Mouse (Mus musculus): Measurements from ENCODE around the gene Vmn1r40. TPM values are rescaled to one million over a fixed set of nuclear protein-coding genes. Genes with fewer than 3 reads are reported as not detected.
A peak's percentile ranks its signal among the peaks of the same experiment; 100 is the strongest.

Vmn1r40 gene
- polyA plus RNA-seq (2017; shearing (Covaris generic)) = not detected

DNA sequence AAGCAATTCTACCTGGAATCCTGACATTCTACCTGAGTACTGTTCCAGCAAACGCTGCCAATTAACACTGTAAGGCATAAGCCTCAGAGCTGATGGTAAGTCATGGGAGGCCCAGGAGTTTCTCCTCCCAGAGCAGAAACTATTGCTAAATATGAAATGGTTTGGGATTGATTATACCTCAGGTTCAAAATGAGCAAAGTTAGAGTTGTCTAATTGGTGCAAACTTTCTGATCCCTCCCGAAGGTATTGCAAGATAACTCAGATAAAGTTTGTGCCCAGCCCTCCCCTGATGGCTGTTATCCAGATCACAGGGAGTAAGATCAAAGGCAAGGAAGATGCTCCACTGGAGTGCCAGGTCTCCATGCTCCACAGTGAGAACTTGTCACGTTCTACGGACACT, at the start of gene Vmn1r40:
TSS of gene Vmn1r40 (plus strand) at position 301 of the 400 bp plus-strand sequence.
- ATAC-seq = no peak

DNA sequence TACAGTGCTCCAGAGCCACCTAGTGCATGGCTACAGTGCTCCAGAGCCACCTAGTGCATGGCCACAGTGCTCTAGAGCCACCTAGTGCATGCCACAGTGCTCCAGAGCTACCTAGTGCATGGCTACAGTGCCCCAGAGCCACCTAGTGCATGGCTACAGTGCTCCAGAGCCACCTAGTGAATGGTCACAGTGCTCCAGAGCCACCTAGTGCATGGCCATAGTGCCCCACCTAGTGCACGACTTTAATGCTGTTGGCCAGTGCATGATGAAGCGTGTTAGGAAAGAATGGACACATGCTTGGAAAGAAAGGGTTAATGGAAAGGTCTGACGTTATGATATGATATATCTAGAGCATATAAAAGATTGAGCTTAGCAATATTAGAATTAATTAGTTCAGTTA, 49.0 kb upstream of the Vmn1r40 start:
- no peak for ATAC-seq

DNA sequence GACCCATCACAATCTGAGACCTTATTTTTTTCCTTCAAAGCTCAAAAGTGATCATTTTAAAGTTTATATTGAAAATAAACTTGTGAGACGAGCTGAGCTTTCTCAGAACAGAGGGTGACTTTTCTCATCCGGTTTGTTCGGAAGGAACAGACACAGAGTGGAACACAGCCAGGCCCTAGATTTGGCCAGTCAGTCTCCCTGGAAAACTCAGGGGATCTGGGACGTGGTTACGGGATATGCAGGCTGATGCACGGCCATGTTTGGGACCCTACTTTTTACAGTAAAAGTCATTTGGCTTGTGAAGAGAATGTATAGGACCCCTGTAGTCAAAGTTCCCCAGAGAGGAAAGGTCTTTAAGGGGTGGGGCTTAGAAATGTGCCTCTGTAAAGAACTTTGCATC, 48.4 kb upstream of the Vmn1r40 start:
- no peak for ATAC-seq

DNA sequence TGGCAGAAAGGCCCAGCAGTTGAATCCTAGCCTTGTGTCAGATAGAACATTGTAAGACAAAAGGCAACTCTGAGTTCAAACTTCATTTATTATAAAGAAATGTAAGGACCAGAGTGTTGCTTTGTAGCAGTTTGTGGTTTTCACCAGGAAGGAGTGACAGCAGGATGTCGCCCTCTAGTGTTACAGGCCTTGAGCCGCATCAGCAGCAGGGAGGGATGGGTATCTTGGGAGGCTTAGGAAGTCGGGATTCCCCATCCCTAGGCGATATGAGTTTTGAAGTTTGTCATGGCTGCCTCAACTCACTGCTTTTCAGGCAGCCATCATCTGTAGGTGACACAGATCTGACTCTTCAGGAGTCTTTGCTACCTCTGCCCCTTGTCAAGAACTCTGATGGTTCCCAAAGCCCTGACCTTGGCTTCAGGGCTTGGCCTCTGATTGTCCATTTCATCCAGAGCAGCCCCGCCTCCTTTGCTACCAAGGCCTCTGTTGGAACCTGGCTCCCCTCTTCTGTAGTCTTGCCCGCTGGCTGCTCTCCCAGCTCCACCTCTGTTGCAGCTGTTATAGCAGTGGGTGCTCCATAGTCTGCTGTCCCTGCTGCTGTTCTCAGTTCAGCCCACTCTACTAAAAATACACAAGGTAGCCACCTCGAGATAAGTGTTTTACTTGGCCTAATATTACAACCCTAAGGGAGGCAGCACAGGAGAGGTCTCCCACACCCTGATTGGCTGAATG, 47.5 kb upstream of the Vmn1r40 start:
- ATAC-seq = no peak

DNA sequence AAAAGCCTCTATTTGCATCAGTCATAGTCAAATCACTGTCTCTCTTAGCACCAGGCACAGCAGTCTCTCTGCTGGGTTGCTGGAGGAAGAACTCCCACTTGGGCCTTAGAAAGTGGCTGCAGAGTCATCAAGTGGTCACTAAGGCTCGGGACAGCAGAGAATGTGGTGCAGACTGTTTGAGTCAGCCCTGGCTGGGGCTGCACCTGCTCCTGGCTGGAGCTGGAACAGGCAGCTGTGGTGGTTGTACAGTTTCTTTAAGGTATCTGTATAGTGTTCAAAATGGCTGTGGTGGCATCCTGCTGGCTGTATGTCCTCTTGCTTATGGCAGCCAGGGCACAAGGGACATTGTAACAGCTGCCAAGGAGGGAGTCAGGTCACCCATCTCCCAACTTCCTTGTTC, 46.9 kb upstream of the Vmn1r40 start:
- ATAC-seq = no peak

DNA sequence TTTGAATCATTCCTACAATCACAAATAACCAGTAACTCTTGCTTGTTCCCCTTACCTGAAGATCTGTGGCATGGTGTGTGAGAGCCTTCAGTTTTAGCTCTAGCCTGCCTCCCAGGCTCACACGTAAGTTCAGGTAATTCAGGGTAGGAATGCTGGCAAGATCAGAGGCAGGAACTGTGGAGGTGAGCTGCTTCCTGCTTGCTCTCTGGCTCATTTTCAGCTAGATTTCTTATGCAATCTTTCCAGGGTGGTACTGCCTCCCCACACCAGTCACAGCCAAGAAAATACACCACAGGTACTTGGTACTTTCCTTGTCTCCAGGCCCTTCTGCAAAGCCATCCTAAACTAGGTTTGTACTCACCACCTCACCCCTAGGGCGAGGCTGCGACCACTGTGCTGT, 44.8 kb upstream of the Vmn1r40 start:
- ATAC-seq = no peak

DNA sequence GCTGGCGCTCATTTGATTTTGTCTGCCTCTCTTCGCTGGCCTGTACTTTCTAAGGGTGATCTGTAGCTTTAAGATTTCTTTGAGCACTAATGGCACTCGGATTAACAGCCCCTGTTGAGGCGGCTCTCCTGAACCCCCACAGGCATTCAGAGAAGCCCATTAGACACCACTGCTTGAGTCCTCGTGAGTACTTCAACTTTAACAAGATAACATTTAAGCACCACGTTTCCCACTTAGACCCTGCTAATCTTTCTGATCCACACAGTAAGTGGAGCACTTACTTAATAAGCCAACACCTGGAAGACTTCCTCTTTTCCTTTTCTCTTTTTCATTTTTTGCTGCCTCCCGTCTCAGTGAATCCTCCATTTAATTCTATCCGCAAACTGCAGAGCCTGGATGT, 42.2 kb upstream of the Vmn1r40 start:
- ATAC-seq = no peak

DNA sequence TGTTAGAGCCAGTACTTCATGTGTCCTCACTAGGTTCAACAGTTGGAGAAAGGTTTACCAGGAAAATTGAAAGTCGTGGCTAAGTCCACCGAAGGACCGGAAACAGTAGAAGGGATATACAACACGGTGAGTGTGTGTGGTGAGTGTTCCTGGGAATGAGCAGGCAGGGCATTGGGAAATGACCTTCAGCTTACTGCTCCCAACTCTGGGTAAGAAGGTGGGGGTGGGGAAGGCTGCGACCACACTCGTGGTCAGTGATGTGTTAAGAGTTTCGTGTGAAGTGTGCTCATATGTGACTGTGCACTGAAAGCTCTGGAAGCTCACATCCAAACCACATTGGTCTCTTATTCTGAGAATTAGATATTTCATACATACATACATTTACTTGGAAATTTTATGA, 41.7 kb upstream of the Vmn1r40 start:
- no peak for ATAC-seq

DNA sequence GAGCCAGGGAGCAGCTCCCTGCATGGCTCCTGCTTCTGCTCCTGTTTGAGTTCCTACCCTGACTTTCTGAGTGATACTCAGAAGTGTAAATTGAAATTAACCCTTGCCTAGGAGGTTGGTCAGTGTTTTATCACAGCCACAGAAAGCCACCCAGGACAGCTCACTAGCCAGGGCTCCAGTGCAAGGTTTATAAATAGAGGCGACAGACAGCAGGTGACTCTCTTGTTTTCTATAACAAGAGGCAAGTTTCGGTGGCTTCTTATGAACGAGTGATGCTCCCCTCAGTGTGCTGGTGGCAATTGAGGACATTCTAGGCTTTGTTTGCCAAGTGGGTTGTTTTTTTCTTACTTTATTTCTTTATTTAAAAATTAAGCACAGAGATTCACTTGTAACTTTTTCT, 40.4 kb upstream of the Vmn1r40 start:
- no peak for ATAC-seq

DNA sequence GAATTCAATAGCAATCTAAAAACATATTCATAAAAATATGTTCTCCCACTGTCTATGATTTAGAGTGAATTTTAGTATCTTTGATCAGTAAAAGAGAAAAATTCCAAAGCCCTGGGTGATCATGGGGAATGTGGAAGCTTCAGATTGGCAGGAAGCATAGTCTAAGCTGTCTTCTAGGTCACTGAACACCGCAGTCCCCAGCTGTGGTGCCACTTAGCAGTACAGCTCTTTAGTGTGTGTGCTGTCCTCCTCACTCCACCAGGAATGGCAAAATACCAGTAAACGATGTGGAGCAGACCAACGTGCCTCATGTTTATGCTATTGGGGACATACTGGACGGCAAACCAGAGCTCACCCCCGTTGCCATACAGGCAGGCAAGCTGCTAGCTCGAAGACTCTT, 37.8 kb upstream of the Vmn1r40 start:
- ATAC-seq = no peak

DNA sequence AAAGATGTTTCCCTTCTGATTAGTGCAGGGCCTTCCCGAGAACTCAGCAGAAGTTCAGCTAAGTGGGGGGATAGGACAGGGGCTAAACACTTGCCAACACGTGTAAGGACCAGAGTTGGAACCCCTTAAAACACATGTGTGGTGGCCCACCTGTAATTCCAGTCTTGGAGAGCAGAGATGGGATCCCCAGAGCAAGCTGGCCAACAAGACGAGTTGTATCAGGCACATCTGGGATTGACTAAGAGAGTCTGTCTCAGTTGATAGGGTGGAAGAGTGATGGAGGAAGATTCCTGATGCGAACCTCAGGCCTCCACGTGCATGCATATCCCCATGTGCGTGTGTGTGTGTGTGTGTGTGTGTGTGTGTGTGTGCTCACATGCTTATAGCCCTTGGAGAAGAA, 35.9 kb upstream of the Vmn1r40 start:
- ATAC-seq = no peak

DNA sequence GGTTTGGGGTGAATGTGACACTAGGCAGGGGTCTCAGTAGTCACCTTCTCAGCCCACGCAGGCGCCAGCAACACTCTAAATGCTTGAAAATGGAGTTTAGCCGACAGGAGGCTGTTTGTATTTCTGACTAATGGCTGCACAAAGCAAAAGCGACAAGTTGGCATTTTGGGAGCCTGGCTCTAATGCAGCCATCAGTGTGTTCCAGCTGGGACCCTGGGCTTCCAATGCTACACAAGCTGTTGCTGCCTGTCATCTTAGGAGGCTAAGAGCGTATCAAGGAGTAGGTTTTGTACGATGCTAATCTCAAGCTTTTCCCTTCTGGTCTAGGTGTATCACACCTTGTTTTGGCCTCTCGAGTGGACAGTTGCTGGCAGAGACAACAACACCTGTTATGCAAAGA, 34.7 kb upstream of the Vmn1r40 start:
- no peak for ATAC-seq

DNA sequence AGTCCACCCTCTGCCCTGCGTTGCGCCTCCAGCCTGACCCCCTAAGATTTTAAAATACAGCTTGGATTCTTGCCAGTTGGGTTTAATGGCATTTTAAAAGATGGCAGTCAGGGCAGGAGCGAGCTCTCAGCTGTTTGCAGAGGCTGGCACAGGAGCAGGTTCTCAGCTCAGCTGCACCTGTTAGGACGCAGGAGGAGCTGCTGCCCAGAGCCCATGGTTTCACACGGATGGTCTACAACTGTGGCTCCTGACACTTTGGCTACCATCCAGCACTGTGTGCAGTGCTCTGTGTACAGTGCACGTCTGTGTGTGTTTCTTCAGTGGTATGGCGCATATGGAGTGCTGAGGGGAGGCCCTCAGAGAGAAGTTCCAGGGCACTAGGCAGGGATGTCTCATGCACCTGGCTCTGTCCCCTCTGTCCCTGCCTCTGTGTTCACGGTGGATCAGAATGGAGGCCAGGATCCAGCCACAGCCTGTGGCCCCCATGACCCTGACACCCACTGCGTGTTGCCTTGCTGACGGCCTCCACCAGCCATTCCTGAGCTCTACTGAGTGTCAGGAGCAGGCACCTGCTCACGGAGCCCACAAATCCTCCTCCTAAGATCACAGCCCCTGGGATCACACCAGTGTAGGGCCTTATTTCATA, 34.1 kb upstream of the Vmn1r40 start:
- ATAC-seq = no peak

DNA sequence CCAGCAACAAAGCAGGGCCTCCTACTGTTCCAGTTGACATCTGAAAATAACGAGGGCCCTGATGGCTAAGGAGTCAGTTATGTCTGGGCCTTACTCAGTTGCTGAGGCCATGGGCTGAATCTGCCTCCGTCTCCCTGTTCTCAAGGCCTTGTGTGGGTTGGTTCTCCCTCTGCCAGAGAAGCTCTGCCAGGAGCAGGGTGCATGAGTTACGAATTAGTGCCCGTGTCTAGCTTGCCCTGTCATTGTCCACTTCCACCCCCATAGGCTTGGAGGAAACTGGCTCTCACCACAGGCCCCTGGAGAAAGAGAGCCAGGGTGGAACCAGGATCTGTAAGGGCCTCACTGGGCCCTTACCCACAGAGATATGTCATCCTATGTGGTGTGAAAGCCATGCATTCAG, 28.8 kb upstream of the Vmn1r40 start:
- no peak for ATAC-seq

DNA sequence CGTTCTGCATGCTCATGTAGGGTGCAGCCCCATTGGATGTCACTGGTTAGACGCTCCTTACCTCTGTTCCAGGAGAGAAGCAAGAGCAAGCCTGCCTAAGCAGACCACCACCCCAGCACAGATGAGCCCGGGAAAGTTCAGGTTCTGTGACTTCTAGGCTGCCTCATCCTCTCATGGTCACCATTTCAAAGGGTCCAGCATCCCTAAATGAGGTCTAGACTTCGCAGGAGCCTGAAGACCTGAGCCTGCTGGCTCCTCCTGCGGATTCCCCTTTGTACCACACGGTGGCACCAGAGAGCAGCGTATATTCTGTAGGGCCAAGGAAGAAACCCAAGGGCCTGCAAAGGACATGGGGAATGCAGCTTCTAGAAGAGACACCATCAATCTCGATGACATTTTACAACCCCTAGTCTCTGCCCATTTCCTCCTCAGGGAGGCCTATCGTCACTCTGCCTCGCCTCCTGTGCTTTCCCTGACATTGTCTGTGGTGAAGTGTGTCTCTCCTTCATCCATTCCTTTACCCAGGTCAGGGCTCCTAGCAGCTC, 28.0 kb upstream of the Vmn1r40 start:
- peak; percentile 71 for ATAC-seq

DNA sequence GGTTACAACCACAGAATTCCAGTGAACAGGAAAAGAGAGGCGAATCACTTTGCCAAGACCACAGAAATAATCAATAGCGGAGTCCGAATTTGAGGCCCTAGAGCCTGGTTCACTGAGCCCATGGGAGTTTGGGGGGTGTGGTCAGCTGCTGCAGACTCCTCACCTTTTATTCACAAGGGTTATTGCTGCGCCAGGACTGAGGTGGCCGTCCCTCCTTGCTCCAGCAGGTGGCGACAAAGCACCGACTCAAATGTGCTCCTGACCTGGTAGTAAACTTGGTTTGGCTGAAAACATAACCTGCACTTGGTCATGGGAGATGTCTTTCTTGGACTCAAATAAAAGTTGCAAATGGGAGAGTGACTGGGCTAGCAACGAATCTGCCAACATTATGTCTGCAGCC, 27.2 kb upstream of the Vmn1r40 start:
- peak; percentile 58 for ATAC-seq

DNA sequence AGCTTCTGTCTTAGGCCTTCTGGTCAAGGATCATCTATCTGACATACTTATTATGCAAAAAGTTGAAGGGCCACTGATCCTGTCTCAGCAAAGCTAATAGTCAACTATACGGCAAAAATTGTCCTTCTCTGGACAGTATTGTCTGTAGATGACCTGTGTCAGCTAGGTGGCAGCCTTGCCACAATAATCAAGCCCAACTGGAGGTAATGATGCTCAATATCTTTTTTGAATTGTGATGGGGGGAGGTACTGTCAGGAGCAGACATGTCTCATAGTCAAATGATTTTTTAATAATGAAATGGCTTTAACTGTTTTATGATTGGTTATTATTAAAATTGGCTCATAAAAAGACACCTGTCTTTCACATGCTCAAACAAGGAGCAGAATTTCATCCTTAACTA, 23.1 kb upstream of the Vmn1r40 start:
- no peak for ATAC-seq

DNA sequence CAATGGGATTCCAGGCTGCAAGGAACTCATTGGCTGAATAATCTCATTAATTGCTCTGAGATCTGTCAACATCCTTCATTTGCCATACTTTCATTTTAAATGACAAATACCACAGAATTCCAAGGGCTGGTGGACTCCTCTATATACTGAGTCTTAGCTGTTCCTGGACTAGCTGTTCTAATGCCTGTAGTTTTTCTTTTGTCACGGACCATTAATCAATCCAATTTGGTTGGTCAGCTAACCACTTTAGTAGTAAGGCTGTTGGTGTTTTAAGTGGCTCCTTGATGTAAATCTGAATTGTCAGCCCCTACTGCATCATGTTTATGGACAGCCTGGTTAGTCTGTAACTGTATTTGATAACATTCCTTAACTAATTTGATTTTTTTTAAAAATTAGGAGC, 20.2 kb upstream of the Vmn1r40 start:
- no peak for ATAC-seq

DNA sequence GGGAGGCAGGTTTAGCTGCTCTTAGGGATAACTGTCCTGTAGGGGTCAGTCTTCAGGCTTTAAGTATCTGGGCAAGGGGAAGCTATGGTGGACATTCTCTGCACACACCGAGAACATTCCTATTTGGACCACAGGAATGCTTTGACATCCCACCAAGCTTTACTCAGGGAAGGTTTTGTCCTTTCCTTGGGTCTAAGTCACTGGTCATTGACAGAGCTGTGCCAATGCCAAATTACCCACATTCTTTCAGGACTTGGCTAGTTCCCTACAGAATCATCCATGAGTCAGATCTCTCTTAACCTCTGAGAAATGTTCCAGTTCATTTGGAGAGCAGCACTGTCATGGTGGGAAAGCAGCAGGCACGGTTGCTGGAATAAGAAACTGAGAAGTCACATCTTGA, 716 bp upstream of the Vmn1r40 start:
- ATAC-seq = no peak

DNA sequence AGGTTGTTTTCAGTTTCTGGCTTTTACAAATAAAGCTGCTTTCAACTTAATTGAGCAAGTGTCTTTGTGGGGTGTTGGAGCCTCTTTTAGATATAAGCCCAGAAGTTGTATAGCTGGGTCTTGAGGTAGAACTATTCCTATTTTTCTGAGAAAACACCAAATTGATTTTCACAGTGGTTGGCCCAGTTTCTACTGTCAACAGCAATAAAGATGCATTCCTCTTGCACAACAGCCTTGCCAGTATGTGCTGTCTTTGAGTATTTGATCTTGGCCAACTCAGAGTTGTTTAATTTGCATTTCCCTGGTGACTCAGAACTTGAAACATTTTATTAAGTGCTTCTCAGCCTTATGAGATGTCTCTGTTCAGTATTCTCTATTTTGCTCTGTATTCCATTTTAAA, 10.7 kb downstream of the Vmn1r40 start:
- ATAC-seq = no peak

DNA sequence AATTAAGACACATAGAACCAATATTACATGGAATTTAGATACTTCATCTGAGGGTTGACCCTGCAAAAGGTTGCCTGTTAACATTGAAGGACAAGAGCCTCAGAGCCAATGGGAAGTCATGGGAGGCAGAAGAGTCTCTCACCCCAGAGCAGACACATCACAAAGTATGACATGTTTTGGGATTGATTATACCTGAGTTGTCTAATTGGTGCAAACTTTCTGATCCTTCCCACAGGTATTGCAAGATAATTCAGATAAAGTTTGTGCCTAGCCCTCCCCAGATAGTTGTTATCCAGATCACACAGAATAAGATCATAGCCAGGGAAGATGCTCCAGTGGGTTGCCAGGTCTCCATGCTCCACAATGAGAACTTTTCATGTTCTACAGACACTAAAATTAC, 33.1 kb downstream of the Vmn1r40 start, which contains the start of gene Vmn1r41:
TSS of gene Vmn1r41 (plus strand) at position 301 of the 400 bp plus-strand sequence.
- ATAC-seq = no peak

DNA sequence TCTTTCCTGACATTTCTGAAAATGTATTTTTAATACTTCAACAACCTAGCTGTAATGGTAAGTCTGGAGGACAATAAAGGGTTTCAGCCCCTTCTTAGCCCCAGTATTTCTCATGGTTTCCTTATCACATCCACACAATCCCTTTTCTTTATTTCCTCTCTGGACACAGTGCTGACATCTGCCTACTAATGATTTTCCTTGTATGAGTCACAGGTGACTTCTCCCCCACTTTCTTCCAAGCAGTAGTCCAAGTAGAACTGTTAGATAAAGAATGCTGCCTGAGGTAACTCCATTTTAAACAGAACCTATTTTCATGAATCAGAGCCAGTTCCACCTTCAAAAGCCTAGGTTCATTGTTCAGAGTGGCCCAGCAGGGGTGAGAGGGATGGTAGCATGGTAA, 35.5 kb downstream of the Vmn1r40 start:
- ATAC-seq = no peak

Data from CD4-positive, CD25-positive, alpha-beta regulatory T cell, adult 4 months (primary cell).